Mouse (Mus musculus) bone marrow macrophage, adult 2 months (primary cell): ENCODE data around the gene Triobp.

ENCODE experiments used
- CTCF ChIP-seq: IDR thresholded peaks from 2 replicates; pipeline ENCODE4 v1.5.1; 2012; ENCODE audit warnings: low read depth, mild to moderate bottlenecking, low read length, moderate library complexity
- POLR2A ChIP-seq: IDR thresholded peaks from 2 replicates; pipeline ENCODE4 v1.6.1; 2012; ENCODE audit warnings: mild to moderate bottlenecking, low read depth, low read length, borderline replicate concordance

- no peak for TF ChIP-seq CTCF
- no peak for TF ChIP-seq POLR2A
Measured at GRCm38 (mm10) chr15:78960088-78960487, 12.6 kb downstream of the Triobp start.
